Mouse (Mus musculus): ENCODE measurements around the gene Mta1. TPM values are rescaled to one million over a fixed set of nuclear protein-coding genes. Genes with fewer than 3 reads are reported as not detected.

Mta1 gene
- polyA plus RNA-seq, 1 experiment from 2014 or later = 24.1 TPM

- ATAC-seq (ENCODE audit: insufficient read depth) = no peak
- Histone ChIP-seq H3K9ac (peak overlapping the region; percentile 36; the same call in 1 of the 2 replicates), H3K27me3 (ENCODE audit: insufficient read depth, low read length) (no peaks in the 10 kb centered on the region), H3K9me3 (ENCODE audit: low read depth, low read length) (no peaks in the 10 kb centered on the region), H3K4me2 (peak overlapping the region; percentile 77), H3K36me3 (ENCODE audit: insufficient read depth) (peaks cover 31% of the 10 kb centered on the region), H3K27ac (ENCODE audit: low read depth) (peak overlapping the region; percentile 89; the same call in 1 of the 2 replicates), H3K4me1 (ENCODE audit: insufficient read depth) (peaks cover 30% of the 10 kb centered on the region), H3K4me3 (ENCODE audit: low read depth, low read length) (peak overlapping the region; percentile 57)
- WGBS = 47% methylated on average over 7 of the region's 7 CpGs
- 0 out of 2 replicates have a peak, but pooled peaks have one; percentile 16 for TF ChIP-seq CTCF (IDR thresholded peaks at IDR 0.05; ENCODE audit: low read depth)
- no peak for DNase-seq
Observed at GRCm38 (mm10) chr12:113143164-113143563, 45.1 kb downstream of the Mta1 start.

DNA sequence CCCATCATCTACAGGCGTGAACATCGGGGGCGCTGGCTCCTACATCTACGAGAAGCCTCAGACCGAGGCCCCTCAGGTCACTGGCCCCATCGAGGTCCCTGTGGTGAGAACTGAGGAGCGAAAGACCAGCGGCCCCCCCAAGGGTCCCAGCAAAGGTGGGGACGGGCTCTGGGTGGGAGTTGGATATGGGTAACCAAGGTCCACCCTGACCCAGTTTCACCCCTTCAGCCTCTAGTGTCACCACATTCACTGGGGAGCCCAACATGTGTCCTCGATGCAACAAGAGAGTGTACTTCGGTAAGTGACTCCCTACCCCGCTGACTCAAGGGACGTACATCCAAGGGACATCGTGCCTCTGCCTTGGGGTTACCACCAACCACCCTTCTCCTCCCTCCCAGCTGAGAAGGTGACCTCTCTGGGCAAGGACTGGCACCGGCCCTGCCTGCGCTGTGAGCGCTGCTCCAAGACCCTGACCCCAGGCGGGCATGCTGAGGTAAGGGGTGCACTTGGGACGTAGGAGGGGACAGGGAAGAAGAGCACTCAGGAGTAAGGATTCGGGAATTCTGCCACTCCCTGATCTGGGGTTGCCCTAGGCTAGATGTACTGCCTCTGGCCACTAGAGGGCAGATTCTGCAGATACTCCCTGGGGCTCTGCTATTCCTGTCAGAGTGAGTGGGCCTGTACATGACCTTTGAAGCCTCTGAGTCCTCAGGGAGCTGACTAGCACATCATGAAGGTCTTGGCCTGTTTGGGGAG lies 46.1 kb downstream of the Mta1 start:
- DNase-seq (peak; percentile 52), ATAC-seq (ENCODE audit: insufficient read depth) (no peak)
- no peaks in the 10 kb centered on the region for H3K27me3 ChIP-seq (ENCODE audit: insufficient read depth, low read length)
- H3K4me2 ChIP-seq = no peak overlapping the region
- WGBS = 72% methylated on average over 20 of the region's 20 CpGs
- peak; percentile 80 for TF ChIP-seq CTCF (IDR thresholded peaks at IDR 0.05; ENCODE audit: low read depth)
- peaks cover 25% of the 10 kb centered on the region for H3K4me1 ChIP-seq (ENCODE audit: insufficient read depth)
- no peak overlapping the region for H3K4me3 ChIP-seq (ENCODE audit: low read depth, low read length)
- H3K9ac ChIP-seq = no peak overlapping the region
- no peak overlapping the region for H3K27ac ChIP-seq (ENCODE audit: low read depth)
- H3K36me3 ChIP-seq (ENCODE audit: insufficient read depth) = peaks cover 25% of the 10 kb centered on the region
- no peaks in the 10 kb centered on the region for H3K9me3 ChIP-seq (ENCODE audit: low read depth, low read length)

DNA sequence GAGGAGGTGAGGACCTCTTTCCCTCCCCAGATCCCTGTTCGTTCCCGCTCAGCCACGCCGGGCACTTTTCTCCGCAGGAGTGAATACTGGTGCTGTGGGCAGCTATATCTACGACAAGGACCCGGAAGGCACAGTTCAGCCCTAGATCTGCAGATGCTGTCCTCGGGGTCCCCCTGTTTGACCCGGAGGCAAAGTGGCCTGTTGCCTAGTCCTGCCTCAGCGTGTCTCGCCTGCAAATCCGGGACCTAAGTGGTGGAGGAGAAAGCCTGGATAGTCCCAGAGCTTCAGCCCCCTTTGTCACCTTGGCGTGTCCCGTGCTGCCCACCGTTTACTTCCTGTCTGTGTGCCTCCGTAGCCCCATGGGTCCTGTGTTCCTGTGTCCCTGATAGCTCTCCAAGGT lies 46.8 kb downstream of the Mta1 start:
- 91% methylated on average over 16 of the region's 16 CpGs for WGBS

DNA sequence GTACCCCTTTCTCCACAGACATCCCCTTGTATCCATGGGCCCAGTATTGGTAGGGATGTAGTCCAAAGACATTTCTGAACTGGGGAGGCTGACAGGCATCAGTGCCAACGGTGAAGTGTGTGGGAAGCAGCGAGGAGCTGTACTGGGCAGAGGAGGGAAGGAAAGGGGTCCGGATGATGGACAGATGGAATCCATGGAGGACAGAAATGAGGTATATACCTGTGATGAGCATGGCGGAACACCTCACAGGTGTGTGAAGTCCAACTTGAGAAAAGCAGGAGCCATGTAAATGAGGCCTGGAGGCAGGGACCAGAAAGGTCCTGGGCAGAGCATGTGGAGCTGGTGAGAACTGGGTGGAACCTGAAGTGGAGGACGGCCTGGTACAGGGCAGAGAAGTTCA lies 47.5 kb downstream of the Mta1 start:
- Histone ChIP-seq H3K27me3 (ENCODE audit: insufficient read depth, low read length) (0 out of 2 replicates have a peak, but pooled peaks cover 2% of the 10 kb centered on the region), H3K36me3 (ENCODE audit: insufficient read depth) (peaks cover 25% of the 10 kb centered on the region), H3K4me2 (no peak overlapping the region), H3K9ac (no peak overlapping the region), H3K4me3 (ENCODE audit: low read depth, low read length) (no peak overlapping the region), H3K27ac (ENCODE audit: low read depth) (no peak overlapping the region), H3K4me1 (ENCODE audit: insufficient read depth) (peaks cover 23% of the 10 kb centered on the region), H3K9me3 (ENCODE audit: low read depth, low read length) (no peaks in the 10 kb centered on the region)
- WGBS = 88% methylated on average over 5 of the region's 5 CpGs
- TF ChIP-seq CTCF (IDR thresholded peaks at IDR 0.05; ENCODE audit: low read depth) = no peak
- DNase-seq = no peak
- ATAC-seq (ENCODE audit: insufficient read depth) = no peak

More for the DNA sequence above, 46.8 kb downstream of the Mta1 start:
- no peak for DNase-seq
- TF ChIP-seq CTCF (IDR thresholded peaks at IDR 0.05; ENCODE audit: low read depth) = no peak
- ATAC-seq (ENCODE audit: insufficient read depth) = no peak
- Histone ChIP-seq H3K4me3 (ENCODE audit: low read depth, low read length) (no peak overlapping the region), H3K4me1 (ENCODE audit: insufficient read depth) (peaks cover 23% of the 10 kb centered on the region), H3K27me3 (ENCODE audit: insufficient read depth, low read length) (no peaks in the 10 kb centered on the region), H3K4me2 (no peak overlapping the region), H3K9ac (no peak overlapping the region), H3K36me3 (ENCODE audit: insufficient read depth) (peaks cover 25% of the 10 kb centered on the region), H3K9me3 (ENCODE audit: low read depth, low read length) (no peaks in the 10 kb centered on the region), H3K27ac (ENCODE audit: low read depth) (no peak overlapping the region)

DNA sequence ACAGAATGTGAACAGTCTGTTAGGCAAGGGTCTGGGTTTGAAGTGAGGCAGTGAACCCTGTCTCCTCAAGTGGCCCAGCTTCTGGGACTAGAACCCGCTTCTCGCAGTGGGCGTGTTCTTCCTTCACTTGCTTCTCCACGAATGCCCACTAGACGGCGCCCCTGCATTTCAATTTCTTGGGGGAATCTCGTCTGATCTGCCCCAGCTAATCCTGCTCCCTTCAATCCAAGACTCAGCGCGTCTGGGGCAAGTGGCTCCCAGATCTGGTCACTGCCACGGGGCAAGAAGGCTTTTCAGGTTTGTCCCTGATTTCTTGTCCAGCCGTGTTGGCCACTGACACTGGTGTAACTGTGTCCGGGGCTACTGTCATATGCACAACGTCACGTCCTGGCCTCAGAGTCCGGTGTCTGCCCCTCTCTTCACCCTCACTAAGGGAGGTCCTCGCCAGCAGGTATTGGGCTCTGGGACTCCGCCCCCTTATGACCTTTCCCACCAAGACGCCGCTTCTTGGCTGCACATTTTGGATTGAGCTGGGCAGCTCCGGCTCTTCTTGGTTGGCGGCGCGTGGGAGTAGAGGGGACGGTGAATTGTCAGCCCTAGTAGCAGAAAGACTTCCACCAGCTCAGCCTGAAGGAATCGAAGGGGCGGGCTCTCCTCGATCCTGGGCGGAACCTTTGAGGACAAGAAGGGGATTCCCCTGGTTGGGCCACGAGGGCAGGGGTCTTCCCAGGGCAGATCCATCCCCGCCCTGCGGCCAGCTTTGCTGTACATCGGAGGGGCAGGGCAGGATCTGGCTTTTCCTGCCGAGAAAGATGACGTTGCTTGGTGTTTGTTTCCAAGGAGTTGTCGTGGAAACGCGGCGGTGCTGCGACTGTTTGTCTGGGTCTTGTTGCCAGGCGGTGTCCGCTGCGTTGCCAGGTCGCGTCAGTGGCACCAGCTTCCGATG lies 48.3 kb downstream of the Mta1 start, which contains the start of gene Crip1:
Crip1 (plus strand) TSS at position 205 of the 946 bp plus-strand sequence.
- ATAC-seq (ENCODE audit: insufficient read depth) (peak; percentile 3; the same call in 1 of the 2 replicates), DNase-seq (peak; percentile 89)
- H3K4me1 ChIP-seq (ENCODE audit: insufficient read depth) = peaks cover 20% of the 10 kb centered on the region
- peak within 1 kb of the TSS; percentile 31 for H3K9ac ChIP-seq
- peak; percentile 85 for TF ChIP-seq CTCF (IDR thresholded peaks at IDR 0.05; ENCODE audit: low read depth)
- peak within 1 kb of the TSS; percentile 54 for H3K4me2 ChIP-seq
- peaks cover 25% of the 10 kb centered on the region for H3K36me3 ChIP-seq (ENCODE audit: insufficient read depth)
- 9% methylated on average over 45 of the region's 45 CpGs for WGBS
- peaks cover 10% of the 10 kb centered on the region; the same call in 1 of the 2 replicates for H3K27me3 ChIP-seq (ENCODE audit: insufficient read depth, low read length)
- no peak within 1 kb of the TSS for H3K27ac ChIP-seq (ENCODE audit: low read depth)
- H3K9me3 ChIP-seq (ENCODE audit: low read depth, low read length) = no peaks in the 10 kb centered on the region
- H3K4me3 ChIP-seq (ENCODE audit: low read depth, low read length) = peak within 1 kb of the TSS; percentile 18

DNA sequence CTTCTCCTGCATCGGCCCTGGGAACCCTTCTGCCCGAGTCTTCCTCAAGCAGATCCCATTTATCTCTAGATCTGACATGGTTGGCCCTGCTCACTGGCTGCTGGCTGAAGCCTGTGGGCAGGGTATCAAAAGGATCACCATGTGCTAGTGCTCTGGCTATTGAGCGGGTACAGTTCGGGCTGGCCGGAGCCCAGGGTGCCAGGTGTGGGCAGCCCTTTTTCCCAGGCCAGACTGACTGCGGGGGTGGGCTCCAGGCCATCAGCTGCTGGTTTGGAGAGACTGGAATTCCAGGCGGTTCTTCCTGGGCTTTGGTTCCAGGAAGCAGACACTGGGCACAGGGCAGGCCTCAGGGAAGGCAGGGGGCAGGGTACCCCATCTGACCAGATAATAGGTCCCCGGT lies 49.4 kb downstream of the Mta1 start:
- WGBS = 81% methylated on average over 8 of the region's 8 CpGs
- peaks cover 9% of the 10 kb centered on the region for H3K4me1 ChIP-seq (ENCODE audit: insufficient read depth)
- H3K4me2 ChIP-seq = no peak overlapping the region
- no peaks in the 10 kb centered on the region for H3K9me3 ChIP-seq (ENCODE audit: low read depth, low read length)
- H3K27ac ChIP-seq (ENCODE audit: low read depth) = no peak overlapping the region
- H3K9ac ChIP-seq = no peak overlapping the region
- peaks cover 25% of the 10 kb centered on the region for H3K36me3 ChIP-seq (ENCODE audit: insufficient read depth)
- TF ChIP-seq CTCF (IDR thresholded peaks at IDR 0.05; ENCODE audit: low read depth) = no peak
- H3K27me3 ChIP-seq (ENCODE audit: insufficient read depth, low read length) = peaks cover 13% of the 10 kb centered on the region; the same call in 1 of the 2 replicates
- DNase-seq (no peak), ATAC-seq (ENCODE audit: insufficient read depth) (no peak)
- H3K4me3 ChIP-seq (ENCODE audit: low read depth, low read length) = no peak overlapping the region
